Mouse (Mus musculus) hindbrain, embryonic 15.5 days (tissue): ENCODE measurements around the gene Baz2b. TPM values are rescaled to one million over a fixed set of nuclear protein-coding genes. Genes with fewer than 3 reads are reported as not detected.

ENCODE experiments used
- ATAC-seq: fragments of 200-750 bp; cut with Nextera tagmentation; 2 replicates; pipeline ENCODE4 v1.8.0; 2017; ENCODE audit warnings: low read depth, moderate number of reproducible peaks, moderate TSS enrichment; ENCODE audit not compliant: low FRiP score
- H3K27ac ChIP-seq: fragments of 300-500 bp; sonication (generic); replicated peaks from 2 replicates; pipeline ENCODE4 v1.5.1; 2015; ENCODE audit warnings: mild to moderate bottlenecking, inconsistent platforms
- H3K27me3 ChIP-seq: fragments of 300-500 bp; sonication (generic); 2 replicates; pipeline ENCODE4 v1.6.1; 2015; ENCODE audit warnings: control low read depth, inconsistent platforms
- H3K36me3 ChIP-seq: fragments of 300-500 bp; sonication (generic); 2 replicates; pipeline ENCODE4 v1.6.1; 2015; ENCODE audit warnings: control low read depth, inconsistent platforms
- H3K4me1 ChIP-seq: fragments of 300-500 bp; sonication (generic); replicated peaks from 2 replicates; pipeline ENCODE4 v1.6.1; 2015; ENCODE audit warnings: control low read depth, inconsistent platforms
- H3K4me2 ChIP-seq: fragments of 300-500 bp; sonication (generic); 2 replicates; pipeline ENCODE4 v1.6.1; 2015; ENCODE audit warnings: moderate library complexity, mild to moderate bottlenecking, inconsistent platforms
- H3K4me3 ChIP-seq: fragments of 300-500 bp; sonication (generic); 2 replicates; pipeline ENCODE4 v1.5.1; 2015; ENCODE audit warnings: mild to moderate bottlenecking, inconsistent platforms
- H3K9ac ChIP-seq: fragments of 300-500 bp; sonication (generic); 2 replicates; pipeline ENCODE4 v1.6.1; 2015; ENCODE audit warnings: inconsistent platforms
- H3K9me3 ChIP-seq: fragments of 300-500 bp; sonication (generic); 2 replicates; pipeline ENCODE4 v1.6.1; 2016; ENCODE audit warnings: control low read depth, inconsistent platforms
- WGBS: fragments of 180-500 bp; shearing (Covaris S2); methylation state at CpG from one replicate; pipeline ENCODE4 v1.1.7; 2015; 5-methylcytosine and 5-hydroxymethylcytosine counted together
- polyA plus RNA-seq: library from polyadenylated mRNA; unstranded; fragments of >200 nt; fragmentation: Nextera tagmentation; extraction: Ambion mirVana; gene quantifications from 2 replicates; pipeline ENCODE4 v1.2.1, GENCODE M21; 2015

The Baz2b gene
- polyA plus RNA-seq, result 74.7 and 78.7 TPM in 2 replicates

DNA sequence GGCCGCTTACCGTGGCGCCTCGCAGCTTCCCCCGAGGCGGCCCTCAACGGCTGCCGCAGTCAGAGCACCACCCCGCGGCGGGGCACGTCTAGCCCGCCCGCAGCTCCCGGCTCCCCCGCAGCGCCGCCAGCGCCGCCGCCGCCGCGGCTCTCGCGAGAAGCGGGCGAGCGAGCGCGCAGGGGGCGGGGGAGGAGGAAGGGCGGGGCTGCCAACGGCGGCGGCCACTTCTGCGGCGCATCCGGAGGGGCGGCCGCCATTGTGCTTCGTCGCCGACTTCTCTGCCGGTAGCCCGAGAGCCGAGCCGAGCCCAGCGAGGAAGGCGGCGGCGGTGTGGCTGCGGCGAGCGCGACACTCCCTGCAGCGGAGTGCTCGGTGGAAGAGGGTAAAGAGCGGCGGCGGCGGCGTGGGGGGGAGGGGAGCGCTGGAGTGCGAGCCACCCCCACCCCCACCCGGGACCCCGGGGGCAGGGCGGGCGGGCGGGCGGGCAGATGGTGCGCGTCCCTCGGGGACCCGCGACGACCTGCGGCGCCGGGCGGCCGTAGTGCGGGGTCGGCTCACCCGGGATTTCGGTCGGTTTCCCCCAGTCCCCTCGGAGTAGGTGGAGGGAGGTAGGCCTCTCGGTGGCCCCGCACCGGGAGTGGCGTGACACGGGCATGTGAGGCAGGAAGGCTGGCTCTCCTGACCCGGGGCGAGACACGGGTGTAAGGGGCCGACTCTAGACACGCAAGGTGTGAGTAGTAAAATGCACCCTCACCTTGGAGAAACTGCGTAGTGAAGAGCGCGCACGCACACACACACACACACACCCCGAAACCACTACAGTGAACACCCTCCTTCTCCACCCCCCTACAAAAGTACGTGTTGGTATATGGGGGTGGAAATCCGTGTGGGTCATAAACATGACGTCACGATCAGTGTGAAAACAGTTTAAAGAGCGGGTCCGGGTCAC is at the start of gene Baz2b, which contains the start of gene March7:
Gene Baz2b (minus strand): TSS at position 137 of the 949 bp plus-strand sequence.
Gene March7 (plus strand): TSS at position 185 of the 949 bp plus-strand sequence.
- H3K27me3 ChIP-seq, result no peaks in the 10 kb centered on the region
- no peaks in the 10 kb centered on the region for H3K9me3 ChIP-seq
- H3K4me2 ChIP-seq, result peak within 1 kb of the TSS; percentile 71
- H3K9ac ChIP-seq, result peak within 1 kb of the TSS; percentile 89
- peaks cover 40% of the 10 kb centered on the region for H3K4me1 ChIP-seq
- H3K27ac ChIP-seq, result peak within 1 kb of the TSS; percentile 92
- under 1% methylated on average over 64 of the region's 109 CpGs for WGBS
- peaks cover 6% of the 10 kb centered on the region; the same call in 1 of the 2 replicates for H3K36me3 ChIP-seq
- H3K4me3 ChIP-seq, result peak within 1 kb of the TSS; percentile 96
- peak; percentile 92 for ATAC-seq

DNA sequence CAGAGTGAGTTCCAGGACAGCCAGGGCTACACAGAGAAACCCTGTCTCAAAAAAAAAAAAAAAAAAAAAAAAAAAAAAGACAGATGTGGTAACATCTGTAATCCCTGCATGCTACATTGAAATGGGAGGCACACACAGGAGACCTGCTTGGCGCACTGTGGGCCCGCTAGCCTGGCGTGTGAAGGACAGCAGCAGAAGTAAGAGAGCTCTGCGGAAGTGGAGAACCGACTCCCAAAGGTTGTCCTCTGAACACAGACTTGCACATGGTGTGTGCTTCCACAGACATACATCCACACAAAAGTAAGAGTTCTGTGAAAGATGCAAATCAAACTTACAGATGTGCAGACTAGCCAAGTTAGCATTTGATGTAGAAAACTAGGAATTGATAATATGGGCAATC is 49.5 kb upstream of the Baz2b start:
- no peaks in the 10 kb centered on the region for H3K4me1 ChIP-seq
- WGBS, result 97% methylated on average over 5 of the region's 5 CpGs

DNA sequence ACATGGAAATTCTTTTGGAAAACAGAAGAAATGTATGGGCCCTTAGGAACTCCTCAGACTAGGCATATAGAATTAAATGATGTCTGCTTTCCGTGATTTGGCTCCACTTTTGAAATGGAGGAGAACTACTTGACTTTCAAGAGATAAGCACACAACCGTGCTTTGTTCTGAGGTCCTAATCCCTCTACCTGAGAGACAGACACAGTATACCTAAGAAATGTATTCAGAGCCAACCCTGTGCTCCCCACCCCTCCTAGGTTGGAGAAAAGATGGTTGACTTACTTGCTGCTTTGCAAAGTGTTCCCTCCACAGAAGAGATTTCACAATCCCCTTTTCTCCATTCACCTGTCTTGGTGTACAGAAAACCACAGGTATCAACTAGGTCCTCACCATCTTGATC is 47.1 kb upstream of the Baz2b start:
- H3K27ac ChIP-seq, result no peak overlapping the region
- no peak for ATAC-seq
- no peak overlapping the region for H3K4me2 ChIP-seq
- H3K4me3 ChIP-seq, result no peak overlapping the region
- 94% methylated on average over 2 of the region's 2 CpGs for WGBS
- no peaks in the 10 kb centered on the region for H3K27me3 ChIP-seq
- no peaks in the 10 kb centered on the region for H3K4me1 ChIP-seq
- H3K36me3 ChIP-seq, result peaks cover 4% of the 10 kb centered on the region
- H3K9ac ChIP-seq, result no peak overlapping the region
- no peaks in the 10 kb centered on the region for H3K9me3 ChIP-seq

More for the DNA sequence above, 49.5 kb upstream of the Baz2b start:
- H3K27ac ChIP-seq, result no peak overlapping the region
- no peaks in the 10 kb centered on the region for H3K9me3 ChIP-seq
- ATAC-seq, result no peak
- H3K27me3 ChIP-seq, result no peaks in the 10 kb centered on the region
- H3K9ac ChIP-seq, result no peak overlapping the region
- H3K4me3 ChIP-seq, result no peak overlapping the region
- H3K36me3 ChIP-seq, result peaks cover 3% of the 10 kb centered on the region
- H3K4me2 ChIP-seq, result no peak overlapping the region

DNA sequence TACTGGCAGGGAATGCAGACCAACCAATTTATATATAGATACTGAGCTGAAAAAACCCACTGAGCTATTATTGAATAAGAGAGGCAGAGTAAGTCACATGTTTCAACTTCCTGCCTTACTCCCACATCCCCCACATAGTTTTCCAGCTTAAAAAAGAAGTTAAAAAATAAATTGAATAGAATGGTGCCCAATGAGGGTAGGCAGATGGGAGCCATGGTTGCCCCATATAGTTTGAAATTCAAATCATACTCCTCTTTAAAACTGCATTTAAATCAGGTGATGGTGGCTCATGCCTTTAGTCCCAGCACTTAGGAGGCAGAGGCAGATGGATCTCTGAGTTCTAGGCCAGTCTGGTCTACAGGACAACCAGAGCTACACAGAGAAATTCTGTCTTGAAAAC is 43.9 kb upstream of the Baz2b start:
- no peak overlapping the region for H3K9ac ChIP-seq
- H3K9me3 ChIP-seq, result no peaks in the 10 kb centered on the region
- no peaks in the 10 kb centered on the region for H3K27me3 ChIP-seq
- H3K4me2 ChIP-seq, result no peak overlapping the region
- H3K36me3 ChIP-seq, result peaks cover 20% of the 10 kb centered on the region
- no peak for ATAC-seq
- no peaks in the 10 kb centered on the region for H3K4me1 ChIP-seq
- no peak overlapping the region for H3K4me3 ChIP-seq
- H3K27ac ChIP-seq, result no peak overlapping the region

DNA sequence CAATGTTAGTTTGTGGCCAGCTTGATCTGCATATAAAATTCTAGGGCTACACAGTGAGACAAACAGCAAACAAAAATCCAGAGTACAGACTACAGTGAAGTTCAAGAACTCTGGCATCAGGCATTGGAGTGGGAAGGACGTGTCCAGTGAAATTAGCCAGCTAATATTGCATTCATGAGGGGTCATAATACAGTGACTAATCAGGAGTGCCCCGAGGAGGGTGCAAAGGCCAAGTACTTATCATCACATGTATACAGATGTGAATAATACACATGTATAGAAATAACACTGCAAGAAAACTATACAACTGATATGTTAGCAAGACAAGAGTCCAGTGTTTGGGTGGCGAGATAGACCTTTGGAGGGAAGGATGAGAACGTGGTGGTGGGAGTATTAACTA is 43.1 kb upstream of the Baz2b start:
- no peaks in the 10 kb centered on the region for H3K9me3 ChIP-seq
- no peak overlapping the region for H3K27ac ChIP-seq
- no peak overlapping the region for H3K9ac ChIP-seq
- 90% methylated on average over 4 of the region's 4 CpGs for WGBS
- H3K27me3 ChIP-seq, result no peaks in the 10 kb centered on the region
- H3K36me3 ChIP-seq, result peaks cover 20% of the 10 kb centered on the region
- no peak overlapping the region for H3K4me3 ChIP-seq
- no peak overlapping the region for H3K4me2 ChIP-seq
- no peak for ATAC-seq
- no peaks in the 10 kb centered on the region for H3K4me1 ChIP-seq

DNA sequence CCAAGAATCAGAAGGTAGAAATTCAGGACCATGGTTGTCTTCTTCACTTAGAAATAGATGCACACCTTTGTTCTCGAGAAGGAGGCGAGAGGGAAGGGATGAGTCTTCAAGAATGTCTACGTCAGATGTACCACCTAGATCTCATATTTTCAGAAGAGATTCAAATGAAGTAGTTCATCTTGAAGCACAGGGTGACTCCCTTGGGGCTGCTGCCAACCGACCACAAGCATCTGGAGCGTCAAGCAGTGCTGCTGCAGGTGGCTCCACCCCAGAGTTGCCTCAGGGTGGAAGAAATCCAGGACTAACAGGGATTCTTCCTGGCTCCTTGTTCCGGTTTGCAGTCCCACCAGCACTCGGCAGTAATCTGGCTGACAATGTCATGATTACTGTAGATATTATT is 24.9 kb upstream of the Baz2b start:
- no peaks in the 10 kb centered on the region for H3K27me3 ChIP-seq
- no peaks in the 10 kb centered on the region for H3K9me3 ChIP-seq
- H3K4me3 ChIP-seq, result no peak overlapping the region
- H3K27ac ChIP-seq, result no peak overlapping the region
- H3K4me2 ChIP-seq, result no peak overlapping the region
- peaks cover 56% of the 10 kb centered on the region for H3K36me3 ChIP-seq
- ATAC-seq, result no peak
- H3K4me1 ChIP-seq, result no peaks in the 10 kb centered on the region
- no peak overlapping the region for H3K9ac ChIP-seq
- 78% methylated on average over 7 of the region's 7 CpGs for WGBS

DNA sequence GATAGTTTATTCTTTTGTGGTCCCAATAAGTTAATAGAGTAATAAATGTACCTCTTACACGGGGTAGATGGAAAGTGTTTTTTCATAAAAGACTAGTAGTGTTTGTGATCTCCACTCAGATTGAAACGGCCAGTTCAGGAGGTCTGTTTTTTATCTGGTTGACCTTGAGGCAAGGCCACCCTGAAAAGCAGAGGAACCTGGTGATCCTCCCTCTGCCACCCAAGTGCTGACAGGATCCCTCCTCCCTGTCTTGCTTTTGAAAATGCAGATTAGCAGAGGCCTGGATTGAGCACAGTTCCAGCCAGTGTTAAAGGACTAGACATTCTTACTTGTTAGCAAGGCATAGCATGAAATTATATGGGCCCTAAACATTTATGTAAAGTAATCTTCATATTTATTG is 23.5 kb upstream of the Baz2b start:
- Histone ChIP-seq H3K9ac (no peak overlapping the region), H3K4me1 (no peaks in the 10 kb centered on the region), H3K36me3 (peaks cover 48% of the 10 kb centered on the region), H3K4me3 (no peak overlapping the region), H3K4me2 (no peak overlapping the region), H3K27me3 (no peaks in the 10 kb centered on the region), H3K9me3 (no peaks in the 10 kb centered on the region), H3K27ac (no peak overlapping the region)
- WGBS, result 76% methylated on average over 2 of the region's 2 CpGs
- ATAC-seq, result no peak

DNA sequence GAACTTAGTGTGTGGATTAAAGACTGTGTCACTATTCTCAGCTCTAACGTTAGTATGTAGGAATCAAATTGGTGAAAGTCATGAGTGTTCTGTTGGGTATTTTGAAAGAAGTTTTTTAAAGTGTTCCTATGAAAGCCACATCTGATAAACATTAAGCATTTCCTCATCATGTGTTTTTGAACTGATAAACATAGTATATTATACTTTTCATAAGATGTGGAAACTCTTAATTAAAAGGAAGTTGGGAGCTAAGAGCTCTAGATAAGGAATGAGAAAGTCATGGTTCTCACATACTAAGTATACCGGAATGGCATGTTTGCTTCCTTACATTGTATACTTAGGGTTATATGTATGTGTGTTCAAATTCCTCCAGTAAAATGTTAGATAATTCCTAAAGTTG is 20.7 kb upstream of the Baz2b start:
- 96% methylated on average over 2 of the region's 2 CpGs for WGBS
- H3K4me3 ChIP-seq, result no peak overlapping the region
- H3K27ac ChIP-seq, result no peak overlapping the region
- H3K36me3 ChIP-seq, result peaks cover 31% of the 10 kb centered on the region
- no peak overlapping the region for H3K9ac ChIP-seq
- H3K4me1 ChIP-seq, result no peaks in the 10 kb centered on the region
- H3K4me2 ChIP-seq, result no peak overlapping the region
- ATAC-seq, result no peak
- no peaks in the 10 kb centered on the region for H3K27me3 ChIP-seq
- no peaks in the 10 kb centered on the region for H3K9me3 ChIP-seq

DNA sequence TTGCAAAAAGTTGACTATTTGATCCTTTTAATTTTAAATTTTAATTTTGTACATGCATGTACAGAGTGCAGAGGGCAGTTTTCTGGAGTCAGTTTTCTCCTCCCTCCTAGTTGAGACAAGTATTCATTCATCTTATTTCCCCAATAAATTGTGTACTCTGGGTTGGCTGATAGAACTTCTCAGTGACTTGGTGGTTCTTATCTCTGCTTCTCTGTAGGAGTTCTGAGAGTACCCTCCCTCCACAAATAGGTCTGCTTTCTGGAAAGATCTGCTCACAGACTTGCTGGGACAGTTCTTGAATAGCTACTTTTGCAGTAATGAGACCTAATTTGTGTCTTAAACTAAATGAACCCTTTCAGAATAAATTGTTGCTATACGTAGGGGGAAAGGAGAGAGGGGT is 18.8 kb upstream of the Baz2b start:
- no peaks in the 10 kb centered on the region for H3K4me1 ChIP-seq
- 66% methylated on average over 1 of the region's 1 CpGs for WGBS
- no peak overlapping the region for H3K27ac ChIP-seq
- no peak overlapping the region for H3K4me2 ChIP-seq
- H3K36me3 ChIP-seq, result peaks cover 20% of the 10 kb centered on the region; the same call in 1 of the 2 replicates
- H3K9me3 ChIP-seq, result no peaks in the 10 kb centered on the region
- H3K4me3 ChIP-seq, result no peak overlapping the region
- H3K27me3 ChIP-seq, result no peaks in the 10 kb centered on the region
- no peak overlapping the region for H3K9ac ChIP-seq
- ATAC-seq, result no peak

DNA sequence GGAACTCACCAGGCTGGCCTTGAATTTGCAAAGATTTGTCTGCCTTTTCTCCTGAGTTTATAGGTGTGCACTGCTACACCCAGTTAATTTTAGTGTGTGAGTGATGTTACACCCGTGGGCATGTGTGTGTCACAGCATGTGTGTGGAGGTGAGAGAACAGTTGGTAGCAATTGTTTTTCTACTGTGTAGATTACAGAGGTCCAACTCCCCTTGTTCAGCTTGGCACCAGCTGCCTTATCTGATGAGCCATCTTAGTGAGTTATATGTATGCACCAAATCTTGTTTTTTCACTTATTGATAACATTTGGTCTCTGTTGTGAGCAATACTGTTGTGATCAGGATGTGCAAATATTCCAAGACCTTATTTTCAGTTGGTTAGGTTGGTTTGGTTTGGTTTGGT is 13.8 kb upstream of the Baz2b start:
- Histone ChIP-seq H3K27ac (no peak overlapping the region), H3K4me3 (no peak overlapping the region)
- 77% methylated on average over 1 of the region's 1 CpGs for WGBS

DNA sequence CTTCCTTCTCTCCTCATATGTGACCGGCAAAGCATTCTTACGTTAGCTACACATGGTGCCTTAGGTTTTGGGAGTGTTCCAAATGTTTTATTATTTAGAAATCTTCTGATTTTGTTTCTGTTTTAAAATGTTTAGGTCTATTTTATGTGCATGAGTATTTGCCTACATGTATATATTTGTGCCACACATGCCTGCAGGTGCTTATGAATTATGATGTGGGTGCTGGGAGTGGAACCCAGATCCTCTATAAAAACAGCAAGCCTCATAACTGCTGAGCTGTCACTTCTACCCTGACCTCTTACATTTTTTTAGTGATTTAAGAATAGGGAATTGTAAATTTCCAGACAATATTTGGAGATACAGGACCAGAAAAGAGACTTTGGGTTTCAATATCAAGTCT is 12.3 kb upstream of the Baz2b start:
- WGBS, result 67% methylated on average over 2 of the region's 2 CpGs
- Histone ChIP-seq H3K27ac (no peak overlapping the region), H3K9me3 (no peaks in the 10 kb centered on the region), H3K36me3 (no peaks in the 10 kb centered on the region), H3K4me2 (no peak overlapping the region), H3K4me1 (peaks cover 15% of the 10 kb centered on the region), H3K9ac (no peak overlapping the region), H3K4me3 (no peak overlapping the region), H3K27me3 (no peaks in the 10 kb centered on the region)
- no peak for ATAC-seq

More for the DNA sequence above, 13.8 kb upstream of the Baz2b start:
- no peak overlapping the region for H3K4me2 ChIP-seq
- no peaks in the 10 kb centered on the region for H3K36me3 ChIP-seq
- no peak for ATAC-seq
- no peak overlapping the region for H3K9ac ChIP-seq
- H3K27me3 ChIP-seq, result no peaks in the 10 kb centered on the region
- H3K9me3 ChIP-seq, result no peaks in the 10 kb centered on the region
- H3K4me1 ChIP-seq, result peaks cover 10% of the 10 kb centered on the region

DNA sequence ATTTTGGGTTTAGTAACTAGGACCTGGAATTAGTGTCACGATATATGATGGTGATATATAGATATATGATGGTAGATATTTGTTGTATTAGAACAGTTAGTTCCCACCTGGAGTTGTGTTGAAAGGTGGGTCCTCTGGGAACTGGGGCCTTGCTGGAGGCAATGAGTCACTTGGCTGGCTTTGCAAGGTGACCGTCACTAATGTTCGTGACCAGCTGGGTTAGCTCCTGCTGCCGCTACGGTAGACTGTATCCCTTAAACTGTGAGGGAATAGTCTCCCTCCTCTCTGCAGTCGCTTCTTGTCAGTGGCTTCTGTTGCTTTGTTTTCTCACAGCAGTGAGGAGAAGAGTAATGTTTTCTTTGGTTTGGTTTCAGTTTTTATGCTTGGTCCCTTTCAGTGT is 11.6 kb upstream of the Baz2b start:
- no peak overlapping the region for H3K4me3 ChIP-seq
- no peak overlapping the region for H3K4me2 ChIP-seq
- no peak overlapping the region for H3K9ac ChIP-seq
- H3K27me3 ChIP-seq, result no peaks in the 10 kb centered on the region
- H3K4me1 ChIP-seq, result peaks cover 21% of the 10 kb centered on the region
- no peaks in the 10 kb centered on the region for H3K9me3 ChIP-seq
- 47% methylated on average over 6 of the region's 6 CpGs for WGBS
- no peaks in the 10 kb centered on the region for H3K36me3 ChIP-seq
- ATAC-seq, result no peak
- H3K27ac ChIP-seq, result no peak overlapping the region
